Mouse (Mus musculus) forebrain, embryonic 14.5 days (tissue): ENCODE measurements around the gene Tesk1. TPM values are rescaled to one million over a fixed set of nuclear protein-coding genes. Genes with fewer than 3 reads are reported as not detected.

Source experiments
- polyA plus RNA-seq: library from polyadenylated mRNA; unstranded; fragments of >200 nt; fragmentation: Nextera tagmentation; extraction: Ambion mirVana; gene quantifications from 2 replicates; pipeline ENCODE4 v1.2.1, GENCODE M21; 2014

The Tesk1 gene
- polyA plus RNA-seq, 1 experiment from 2014 or later: 10.2 TPM

Other genes with a start within 250 kb of the Tesk1 start
- 0.46 and 0.79 TPM in 2 replicates for gene Atp8b5, start 174.8 kb upstream of the Tesk1 start, polyA plus RNA-seq
- gene Rusc2, start 60.0 kb upstream of the Tesk1 start, polyA plus RNA-seq: 47.8 and 58.4 TPM in 2 replicates
- 0.29 and 0.73 TPM in 2 replicates for gene Fam166b, start 12.8 kb upstream of the Tesk1 start, polyA plus RNA-seq
- gene Cd72, start 12.7 kb downstream of the Tesk1 start, polyA plus RNA-seq: 6.7 and 8.8 TPM in 2 replicates
- gene Sit1, start 41.8 kb downstream of the Tesk1 start, polyA plus RNA-seq: not detected in 2 replicates
- 68.7 and 69.1 TPM in 2 replicates for gene Ccdc107, start 51.0 kb downstream of the Tesk1 start, polyA plus RNA-seq
- 14.0 and 15.9 TPM in 2 replicates for gene Arhgef39, start 57.8 kb downstream of the Tesk1 start, polyA plus RNA-seq
- 0.22 TPM in 1 of 2 replicates, not detected in the other for gene Car9, start 65.0 kb downstream of the Tesk1 start, polyA plus RNA-seq
- 10.7 and 13.4 TPM in 2 replicates for gene Tpm2, start 81.8 kb downstream of the Tesk1 start, polyA plus RNA-seq
- 88.3 and 88.4 TPM in 2 replicates for gene Creb3, start 120.4 kb downstream of the Tesk1 start, polyA plus RNA-seq
- gene Tln1, start 120.8 kb downstream of the Tesk1 start, polyA plus RNA-seq: 50.1 and 50.4 TPM in 2 replicates
- 10.4 and 22.2 TPM in 2 replicates for gene Rgp1, start 136.8 kb downstream of the Tesk1 start, polyA plus RNA-seq
- 39.2 and 42.3 TPM in 2 replicates for gene Gba2, start 136.9 kb downstream of the Tesk1 start, polyA plus RNA-seq
- gene Msmp, start 142.6 kb downstream of the Tesk1 start, polyA plus RNA-seq: 0.37 TPM in 1 of 2 replicates, not detected in the other
- gene Npr2, start 190.0 kb downstream of the Tesk1 start, polyA plus RNA-seq: 10.7 and 11.2 TPM in 2 replicates
- 4.2 and 5.7 TPM in 2 replicates for gene Spag8, start 211.7 kb downstream of the Tesk1 start, polyA plus RNA-seq
- gene Hint2, start 214.5 kb downstream of the Tesk1 start, polyA plus RNA-seq: 67.0 and 82.7 TPM in 2 replicates
- gene Tmem8b, start 227.0 kb downstream of the Tesk1 start, polyA plus RNA-seq: 5.6 and 7.3 TPM in 2 replicates
- 2.1 and 2.2 TPM in 2 replicates for gene Fam221b, start 227.2 kb downstream of the Tesk1 start, polyA plus RNA-seq